Mouse (Mus musculus): ENCODE data around the gene D3Ertd751e. TPM values are rescaled to one million over a fixed set of nuclear protein-coding genes. Genes with fewer than 3 reads are reported as not detected.

D3Ertd751e gene
- 12.8 to 16.2 TPM (median 14.6 TPM) in 4 replicates for total RNA-seq (2023)

DNA sequence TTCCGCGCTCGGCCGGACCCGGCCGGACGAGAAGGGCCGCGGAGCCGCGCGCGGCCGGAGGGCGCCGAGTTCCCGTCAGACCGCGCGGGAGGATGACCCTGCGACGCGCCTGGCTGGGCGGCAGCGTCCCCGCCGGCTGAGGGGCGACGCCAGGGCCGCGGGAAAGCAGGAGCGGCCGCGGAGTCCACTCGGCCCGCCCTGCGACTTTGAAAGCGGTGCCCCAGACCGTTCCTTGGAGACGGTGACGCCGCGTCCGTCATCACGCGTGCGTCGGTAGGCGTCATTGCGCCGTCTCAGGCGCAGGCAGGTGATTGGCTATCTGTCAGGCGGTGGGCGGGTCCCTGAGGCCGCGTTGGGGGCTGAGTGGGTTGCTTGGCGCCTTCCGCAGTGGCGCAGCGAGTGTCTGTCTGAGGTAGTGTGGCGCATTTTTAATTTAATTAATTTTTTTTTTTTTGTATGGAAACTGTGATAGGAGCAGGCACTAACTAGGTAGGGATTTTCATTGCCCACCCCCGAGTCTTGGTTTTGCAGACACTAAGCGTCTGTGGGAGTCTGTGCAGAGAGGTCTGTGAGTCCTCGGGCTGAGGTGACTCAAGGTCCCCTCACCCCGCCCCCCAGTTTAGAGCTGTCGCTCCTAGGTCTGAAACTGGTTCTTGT, at the start of gene D3Ertd751e, which contains the start of gene Sclt1:
D3Ertd751e (plus strand) TSS at position 334 of the 657 bp plus-strand sequence.
Sclt1 (minus strand) TSS at position 237 of the 657 bp plus-strand sequence.

Other genes with a start within 250 kb of the D3Ertd751e start
- gene Jade1, start 186.9 kb upstream of the D3Ertd751e start, total RNA-seq (2023): 43.6 to 50.2 TPM (median 45.9 TPM) in 4 replicates
- 25.1 to 28.6 TPM (median 27.0 TPM) in 4 replicates for gene Sclt1, start 97 bp upstream of the D3Ertd751e start, total RNA-seq (2023)

Measured in B cell, adult 62 days (primary cell).